Mouse (Mus musculus): ENCODE results near the gene Pop7. TPM values are rescaled to one million over a fixed set of nuclear protein-coding genes. Genes with fewer than 3 reads are reported as not detected.

Gene Pop7
- total and polyA plus RNA-seq, 3 experiments: 61.1 to 79.8 TPM; not detected in 1

DNA sequence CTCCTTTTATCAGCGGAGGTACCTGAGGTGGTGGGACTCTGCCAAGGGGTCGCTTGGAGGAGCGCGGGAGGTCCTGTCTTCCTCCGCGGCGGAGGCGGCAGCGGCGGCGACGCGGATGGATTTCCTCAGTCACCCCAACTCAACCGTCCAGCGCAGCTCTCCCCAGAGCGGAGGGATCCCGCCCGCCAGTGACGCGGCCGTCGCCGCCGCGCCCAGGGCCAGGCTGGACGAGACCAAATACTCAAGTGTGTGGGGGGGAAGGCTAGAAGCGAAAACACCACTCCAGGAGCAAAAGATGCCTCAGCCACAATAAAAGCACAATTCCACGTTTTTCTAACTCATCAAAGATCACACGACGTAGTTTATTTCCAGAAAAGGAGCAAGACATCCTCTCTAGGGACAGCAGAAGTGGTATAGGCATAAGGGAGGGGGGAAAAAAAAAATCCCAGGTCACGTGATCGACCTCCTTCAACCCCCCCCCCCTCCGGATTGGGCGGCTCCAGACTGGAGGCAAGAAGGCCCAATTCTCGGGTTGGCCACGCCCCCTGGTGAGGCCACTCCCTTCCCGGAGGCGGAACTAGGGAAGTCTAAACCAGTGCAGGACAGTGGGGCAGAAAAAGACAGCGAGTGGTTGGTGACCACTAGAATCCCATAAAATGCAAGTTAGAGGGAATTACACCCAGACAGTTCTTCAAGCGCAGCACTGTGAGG lies 31.0 kb upstream of the Pop7 start, which contains the start of the genes Epo and Gnb2 (continued):
- TF ChIP-seq USF1 (IDR thresholded peaks at IDR 0.05; ENCODE audit: low read depth, low read length) (peak; percentile 97), ZKSCAN1 (IDR thresholded peaks at IDR 0.05; ENCODE audit: low read depth, low read length) (no peak; the same call in 1 of the 2 replicates), EP300 (IDR thresholded peaks at IDR 0.05; ENCODE audit: low read depth in 1 of 2, low read length in 2 of 2) (peak in 1 of 2 experiments; percentile 46; a peak in 2 of 4 replicates), NELFE (IDR thresholded peaks at IDR 0.05; ENCODE audit: low read depth, low read length) (peak; percentile 67)

- H3K4me3 ChIP-seq (ENCODE audit: control insufficient read depth in 1 of 2, insufficient read depth in 1 of 2, low read depth in 2 of 2, low read length in 2 of 2): peak overlapping the region; percentile 78 to 99
- H3K27me3 ChIP-seq (ENCODE audit: control insufficient read depth in 1 of 2, insufficient read depth in 2 of 2, low read length in 2 of 2): no peaks in the 10 kb centered on the region
- peaks cover 4 to 5% of the 10 kb centered on the region in 2 experiments; a peak in 1 of 4 replicates for H3K4me1 ChIP-seq (ENCODE audit: control insufficient read depth in 1 of 2, insufficient read depth in 2 of 2, low read length in 2 of 2)
- DNase-seq (ENCODE audit: low read depth, low spot score): no peak
- no peaks in the 10 kb centered on the region for H3K9me3 ChIP-seq (replicated peaks; ENCODE audit: insufficient read depth, low read length)
- H3K36me3 ChIP-seq (ENCODE audit: control insufficient read depth in 1 of 2, insufficient read depth in 2 of 2, low read length in 2 of 2): peaks cover 0 to 6% of the 10 kb centered on the region in 2 experiments; a peak in 3 of 4 replicates
- TF ChIP-seq MXI1 (IDR thresholded peaks at IDR 0.05; ENCODE audit: low read depth, low read length) (peak; percentile 25; the same call in 1 of the 2 replicates), ELF1 (IDR thresholded peaks at IDR 0.05; ENCODE audit: low read depth, low read length) (peak; percentile 75), RCOR1 (IDR thresholded peaks at IDR 0.05; ENCODE audit: low read depth, low read length) (no peak), MYC (IDR thresholded peaks at IDR 0.05; ENCODE audit: low read depth, low read length) (peak; percentile 8; the same call in 1 of the 2 replicates), EP300 (IDR thresholded peaks at IDR 0.05; ENCODE audit: low read depth in 1 of 2, low read length in 2 of 2) (no peak)
- H3K9ac ChIP-seq (ENCODE audit: control insufficient read depth, low read depth, low read length, poor library complexity, severe bottlenecking): peak overlapping the region; percentile 98
- H3K79me2 ChIP-seq (ENCODE audit: control insufficient read depth, insufficient read depth, low read length, poor library complexity): peaks cover 28% of the 10 kb centered on the region
- peak overlapping the region; percentile 89 for H3K27ac ChIP-seq (ENCODE audit: control insufficient read depth, low read depth, low read length)
Observed at GRCm38 (mm10) chr5:137532808-137533116, 30.4 kb upstream of the Pop7 start.

DNA sequence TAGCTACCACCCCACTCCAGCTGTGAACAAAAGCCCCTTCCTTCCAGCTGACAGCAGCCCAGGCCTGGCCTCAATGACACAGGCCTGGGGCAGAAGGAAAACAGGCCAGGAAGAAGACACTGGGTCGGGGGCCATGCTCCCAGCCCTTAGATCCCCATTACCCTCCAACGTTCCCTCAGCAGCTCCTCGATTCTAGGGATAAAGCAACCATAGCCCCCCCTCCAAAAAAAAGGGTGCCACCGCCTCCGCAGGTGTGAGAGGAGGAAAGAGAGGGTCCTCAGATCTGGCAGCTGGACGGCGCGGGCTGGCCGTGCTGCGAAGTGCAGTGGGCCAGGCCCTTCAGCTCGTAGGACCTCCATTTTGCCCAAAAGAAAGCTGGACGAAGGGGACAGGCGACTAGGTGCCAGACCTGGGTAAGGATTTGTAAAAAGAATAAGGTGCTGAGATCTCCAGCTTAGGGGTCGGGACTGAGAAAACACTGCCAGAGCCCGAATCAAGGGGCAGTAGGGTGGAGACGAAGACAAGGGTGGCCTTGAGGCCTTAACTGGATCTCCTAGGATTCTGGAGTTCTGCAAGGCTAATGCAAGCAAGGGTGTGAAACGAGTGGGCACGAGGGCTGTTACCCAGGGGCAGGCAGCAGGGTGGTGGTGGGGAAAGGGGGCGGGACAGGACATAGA lies 30.0 kb upstream of the Pop7 start:
- Histone ChIP-seq H3K79me2 (ENCODE audit: control insufficient read depth, insufficient read depth, low read length, poor library complexity) (peaks cover 28% of the 10 kb centered on the region), H3K9me3 (replicated peaks; ENCODE audit: insufficient read depth, low read length) (no peaks in the 10 kb centered on the region), H3K36me3 (ENCODE audit: control insufficient read depth in 1 of 2, insufficient read depth in 2 of 2, low read length in 2 of 2) (peaks cover under 1 to 6% of the 10 kb centered on the region in 2 experiments), H3K4me3 (ENCODE audit: control insufficient read depth in 1 of 2, insufficient read depth in 1 of 2, low read depth in 2 of 2, low read length in 2 of 2) (peak overlapping the region; percentile 78 to 99), H3K27ac (ENCODE audit: control insufficient read depth, low read depth, low read length) (peak overlapping the region; percentile 89), H3K27me3 (ENCODE audit: control insufficient read depth in 1 of 2, insufficient read depth in 2 of 2, low read length in 2 of 2) (no peaks in the 10 kb centered on the region), H3K9ac (ENCODE audit: control insufficient read depth, low read depth, low read length, poor library complexity, severe bottlenecking) (peak overlapping the region; percentile 98), H3K4me1 (ENCODE audit: control insufficient read depth in 1 of 2, insufficient read depth in 2 of 2, low read length in 2 of 2) (peaks cover 4 to 5% of the 10 kb centered on the region in 2 experiments; a peak in 1 of 4 replicates)
- 0 out of 2 replicates have a peak, but pooled peaks have one; percentile 37 for TF ChIP-seq MAZ (IDR thresholded peaks at IDR 0.05; ENCODE audit: low read depth, low read length)
- peak; percentile 67 for TF ChIP-seq SIN3A (IDR thresholded peaks at IDR 0.05; ENCODE audit: low read length)
- TF ChIP-seq POLR2AphosphoS5 (IDR thresholded peaks at IDR 0.05; ENCODE audit: borderline replicate concordance, low read depth, low read length): no peak
- peak; percentile 63 for DNase-seq (ENCODE audit: low read depth, low spot score)
